Mouse (Mus musculus) monocyte, adult 5-6 weeks (primary cell): ENCODE results near the gene Myo18a. TPM values are rescaled to one million over a fixed set of nuclear protein-coding genes. Genes with fewer than 3 reads are reported as not detected.
"Not testable (repeated sequence)": the region's sequence is repeated elsewhere in the genome, so short reads cannot be mapped to it uniquely, and the experiment has no call there.

Source experiments
- ATAC-seq: fragments of 153-309, 156-312 bp; replicated peaks from 2 replicates; pipeline ENCODE4 v1.8.0; 2017; ENCODE audit warnings: mild to moderate bottlenecking; ENCODE audit not compliant: low TSS enrichment, insufficient number of reproducible peaks, severe bottlenecking, poor library complexity, low FRiP score
- total RNA-seq: library from RNA; stranded (forward); fragments of 200-1000, 200-491, 200-594 nt; gene quantifications from 3 replicates; pipeline ENCODE4 v1.2.3, GENCODE M21; 2017

Myo18a gene
- 142 to 166 TPM (median 145 TPM) in 3 replicates for total RNA-seq

GRCm38 (mm10) chr11:77762783-77763672 lies at the start of gene Myo18a:
TSS of gene Myo18a (plus strand) at chr11:77763246.
- peak; percentile 46; the same call in 1 of the 2 replicates for ATAC-seq

GRCm38 (mm10) chr11:77713736-77714135 lies 49.3 kb upstream of the Myo18a start:
- no peak for ATAC-seq

GRCm38 (mm10) chr11:77719055-77719454 lies 44.0 kb upstream of the Myo18a start:
- no peak for ATAC-seq

DNA sequence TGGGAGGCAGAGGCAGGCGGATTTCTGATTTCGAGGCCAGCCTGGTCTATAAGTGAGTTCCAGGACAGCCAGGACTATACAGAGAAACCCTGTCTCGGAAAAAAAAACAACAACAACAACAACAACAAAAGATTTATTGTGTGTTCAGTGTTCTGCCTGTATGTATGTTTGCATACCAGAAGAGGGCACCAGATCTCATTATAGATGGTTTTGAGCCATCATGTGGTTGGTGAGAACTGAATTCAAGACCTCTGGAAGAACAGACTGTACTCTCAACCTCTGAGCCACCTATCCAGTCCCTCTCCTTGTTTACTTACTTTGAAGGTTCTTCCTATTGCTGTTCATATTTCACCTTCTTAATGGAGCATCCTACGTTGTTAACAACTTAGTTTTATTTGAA lies 41.7 kb upstream of the Myo18a start:
- no peak for ATAC-seq

GRCm38 (mm10) chr11:77724766-77725165 lies 38.3 kb upstream of the Myo18a start:
- ATAC-seq: no peak

GRCm38 (mm10) chr11:77725183-77725582 lies 37.9 kb upstream of the Myo18a start, which contains the start of gene Cryba1:
TSS of gene Cryba1 (minus strand) at chr11:77725283.
- no peak for ATAC-seq

DNA sequence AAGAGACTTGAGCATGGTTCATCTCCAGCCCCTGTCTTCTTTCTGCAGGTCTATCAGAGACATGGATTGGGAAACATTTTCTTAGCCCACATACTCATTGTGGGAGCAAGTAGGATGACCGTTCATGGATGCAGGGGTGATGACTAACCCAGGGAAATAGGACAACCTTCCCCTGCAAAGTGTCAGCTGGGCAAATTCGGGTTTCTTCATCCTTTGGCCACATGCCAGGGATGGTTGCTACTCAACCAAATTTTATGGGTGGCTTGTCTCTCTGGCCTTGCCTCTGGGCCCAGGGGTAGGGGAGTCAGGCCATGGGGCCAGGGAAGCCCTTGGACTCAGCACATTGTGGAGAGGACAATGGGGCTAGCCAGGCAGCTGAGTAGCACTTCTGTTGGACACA lies 34.5 kb upstream of the Myo18a start:
- no peak for ATAC-seq

GRCm38 (mm10) chr11:77737289-77737688 lies 25.8 kb upstream of the Myo18a start:
- ATAC-seq: peak; percentile 79

- no peak for ATAC-seq
Observed at GRCm38 (mm10) chr11:77738555-77738954, 24.5 kb upstream of the Myo18a start.

DNA sequence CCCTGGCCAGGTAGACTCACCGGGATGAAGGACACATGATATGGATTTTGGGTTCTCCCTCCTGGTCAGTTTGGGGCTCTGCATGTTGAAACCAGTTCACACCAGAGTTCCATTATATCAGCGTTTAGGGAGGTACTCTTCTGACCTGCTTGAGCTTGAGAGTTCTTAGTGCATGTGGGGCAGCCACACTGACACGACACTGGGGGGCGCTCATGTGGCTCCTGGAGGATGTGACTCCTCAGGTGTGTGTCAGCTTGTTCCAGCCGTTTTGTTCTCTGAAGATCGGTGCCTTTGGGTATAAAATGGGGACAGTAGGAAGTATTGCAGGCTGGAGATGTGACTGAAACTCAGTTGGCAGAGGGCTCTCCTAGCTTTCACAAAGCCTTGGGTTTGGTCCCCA lies 19.1 kb upstream of the Myo18a start:
- no peak for ATAC-seq

GRCm38 (mm10) chr11:77746652-77747051 lies 16.4 kb upstream of the Myo18a start:
- ATAC-seq: no peak

DNA sequence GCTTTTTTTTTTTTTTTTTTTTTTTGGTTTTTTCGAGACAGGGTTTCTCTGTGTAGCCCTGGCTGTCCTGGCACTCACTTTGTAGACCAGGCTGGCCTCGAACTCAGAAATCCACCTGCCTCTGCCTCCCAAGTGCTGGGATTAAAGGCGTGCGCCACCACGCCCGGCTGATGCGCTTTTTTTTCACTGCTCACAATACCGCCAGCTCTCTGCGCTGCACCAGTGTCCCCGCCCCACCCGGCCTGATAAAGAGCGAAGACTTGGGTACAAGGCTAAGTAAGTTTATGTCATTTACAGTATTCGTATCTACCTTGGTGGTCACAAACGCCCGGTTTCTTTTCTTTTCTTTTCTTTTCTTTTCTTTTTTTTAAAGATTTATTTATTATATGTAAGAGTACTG lies 15.9 kb upstream of the Myo18a start:
- ATAC-seq: not testable (repeated sequence)

GRCm38 (mm10) chr11:77748996-77749395 lies 14.1 kb upstream of the Myo18a start:
- ATAC-seq: no peak

DNA sequence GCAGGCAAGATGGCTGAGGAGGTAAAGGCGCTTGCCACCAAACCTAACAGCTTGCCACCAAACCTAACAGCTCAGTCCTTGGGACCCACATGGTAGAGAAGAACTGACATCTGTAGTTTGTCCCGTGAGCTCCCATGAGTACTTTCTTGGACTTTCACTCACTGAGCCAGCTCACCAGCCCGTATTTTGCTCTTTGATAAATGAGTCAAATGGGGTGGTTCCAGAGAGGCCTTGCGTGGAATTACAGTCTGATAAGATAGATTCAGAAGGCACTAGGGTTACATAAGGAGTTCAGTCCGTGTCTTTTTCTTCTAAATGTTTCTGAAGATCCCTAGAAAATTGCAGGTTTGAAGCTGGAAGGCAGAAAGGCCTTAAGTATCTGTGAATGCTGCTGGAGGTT lies 10.5 kb upstream of the Myo18a start:
- no peak for ATAC-seq

DNA sequence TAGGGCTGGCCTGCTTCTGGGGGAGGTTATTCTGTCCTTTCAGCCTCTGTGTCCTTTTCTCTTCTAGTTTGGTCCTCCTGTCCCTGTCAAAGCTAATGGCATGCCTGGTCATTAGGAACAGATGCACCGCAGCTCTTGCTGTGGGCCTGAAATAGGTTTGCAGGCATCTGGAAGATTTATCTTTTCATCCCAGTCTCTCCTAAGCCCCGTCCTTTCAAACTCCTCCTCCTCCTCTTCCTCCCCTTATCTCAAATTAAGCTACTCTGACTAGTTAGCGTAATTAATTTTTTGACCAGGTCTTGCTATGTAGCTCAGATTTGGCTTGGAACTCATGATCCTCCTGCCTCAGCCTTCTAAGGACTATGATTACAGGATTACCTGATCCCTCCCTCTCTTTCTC lies 9.6 kb upstream of the Myo18a start:
- ATAC-seq: no peak

- peak; percentile 48; the same call in 1 of the 2 replicates for ATAC-seq
Observed at GRCm38 (mm10) chr11:77760031-77760430, 3.0 kb upstream of the Myo18a start.

DNA sequence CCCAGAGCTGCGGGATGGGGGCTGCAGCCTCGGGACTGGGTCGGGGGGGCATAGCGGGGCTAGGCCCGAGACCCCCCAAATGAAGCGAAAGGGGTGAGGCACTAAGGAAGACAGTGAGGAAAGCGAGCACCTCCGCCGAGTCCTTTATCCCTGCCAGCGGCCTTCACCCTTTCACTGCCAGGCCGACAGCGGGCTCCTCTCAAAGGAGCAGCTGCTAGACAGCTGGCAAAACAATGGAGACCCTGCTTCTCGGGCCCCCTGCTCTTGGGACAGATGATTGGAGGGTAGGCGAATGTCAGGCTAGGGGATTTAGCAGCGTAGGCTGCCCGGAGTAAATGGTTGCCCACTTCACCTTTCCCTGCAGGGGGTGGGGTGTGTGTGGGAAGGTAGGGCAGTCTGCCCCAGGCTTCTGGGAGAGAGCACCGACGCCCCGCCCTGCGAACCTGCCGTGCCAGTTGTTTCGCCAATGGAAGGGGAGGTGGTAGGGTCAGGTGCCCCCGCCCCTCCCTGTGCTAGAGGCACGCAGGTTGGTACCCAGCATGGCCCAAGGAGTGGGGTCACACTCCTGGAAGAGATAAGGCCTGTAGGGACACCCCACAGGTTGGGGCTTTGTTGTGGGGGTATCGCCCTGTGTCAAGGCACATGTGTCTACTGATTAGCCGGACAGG lies 761 bp downstream of the Myo18a start:
- ATAC-seq: no peak

- no peak for ATAC-seq
Observed at GRCm38 (mm10) chr11:77764694-77765458, 1.8 kb downstream of the Myo18a start.

- no peak for ATAC-seq
Observed at GRCm38 (mm10) chr11:77765459-77765777, 2.4 kb downstream of the Myo18a start.
